Mouse (Mus musculus) large intestine, adult 2 months (tissue): ENCODE data around the gene Gtf3a. TPM values are rescaled to one million over a fixed set of nuclear protein-coding genes. Genes with fewer than 3 reads are reported as not detected.
A peak's percentile ranks its signal among the peaks of the same experiment; 100 is the strongest.
"Not testable (repeated sequence)": the region's sequence is repeated elsewhere in the genome, so short reads cannot be mapped to it uniquely, and the experiment has no call there.

Experiments
- DNase-seq: peaks from one replicate; pipeline ENCODE4 v3.0.0-alpha.2; 2012; ENCODE audit warnings: low read depth, low spot score
- WGBS: fragments of 180-500 bp; shearing (Covaris S2); methylation state at CpG from one replicate; pipeline ENCODE4 v1.1.7; 2018; 5-methylcytosine and 5-hydroxymethylcytosine counted together
- polyA plus RNA-seq: library from polyadenylated mRNA; depleted of rRNA; stranded (reverse); fragments of >200 nt; gene quantifications from 2 replicates; pipeline ENCODE4 v1.2.3, GENCODE M21; 2012

The Gtf3a gene
- polyA plus RNA-seq, 1 experiment: 32.3 TPM

- DNase-seq: no peak
- 86% methylated on average over 12 of the region's 12 CpGs for WGBS
Measured at GRCm38 (mm10) chr5:146933466-146933865, 15.0 kb upstream of the Gtf3a start.

DNA sequence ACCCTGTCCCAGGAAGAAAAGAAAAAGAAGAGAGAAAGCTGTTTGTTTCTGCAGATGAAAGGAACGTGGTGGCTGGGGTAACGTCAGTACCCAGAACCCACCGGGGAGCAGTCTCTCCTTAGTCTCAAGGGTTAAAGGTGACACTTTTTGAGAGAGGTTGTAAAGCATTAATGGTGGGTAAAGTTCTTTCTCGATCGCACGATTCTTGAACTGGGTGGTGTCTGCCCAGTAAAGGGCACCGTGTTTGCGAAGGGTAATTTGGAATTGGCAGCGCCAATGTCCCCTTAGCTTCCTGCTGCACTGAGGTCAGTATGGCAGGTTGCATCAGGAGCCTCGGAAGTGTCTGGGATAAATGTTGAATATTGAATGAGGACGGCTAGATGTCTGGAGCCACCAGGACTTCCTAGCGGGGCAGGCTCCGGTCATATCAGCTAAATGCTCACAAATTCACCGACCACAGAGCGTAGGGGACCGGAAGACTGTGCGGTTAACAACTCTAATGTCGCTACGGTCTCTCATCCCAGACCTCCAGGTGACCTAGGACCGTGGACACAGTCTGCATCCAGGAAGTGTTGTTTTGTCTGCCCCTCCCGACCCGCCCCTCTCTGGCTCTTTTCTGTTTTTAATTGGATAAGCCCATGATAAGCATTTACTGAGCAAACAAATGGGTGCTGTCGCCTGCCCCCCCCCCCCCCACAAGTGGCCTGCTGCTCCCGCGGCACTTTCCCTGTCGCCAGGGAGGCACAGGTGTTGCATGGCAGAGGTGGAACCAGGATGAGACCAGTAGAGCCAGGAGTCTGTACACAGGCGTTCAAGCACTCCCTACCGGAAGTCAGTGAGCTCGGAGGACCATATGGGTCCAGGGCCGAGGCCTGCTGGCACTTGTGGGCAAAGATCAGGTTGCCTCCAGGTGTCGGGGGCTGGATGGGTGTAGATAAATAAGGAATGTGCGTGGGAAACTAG lies 10.6 kb upstream of the Gtf3a start:
- WGBS: 28% methylated on average over 32 of the region's 32 CpGs
- DNase-seq: peak; percentile 74

- no peak for DNase-seq
- WGBS: 53% methylated on average over 16 of the region's 16 CpGs
Measured at GRCm38 (mm10) chr5:146939109-146939796, 9.2 kb upstream of the Gtf3a start.

DNA sequence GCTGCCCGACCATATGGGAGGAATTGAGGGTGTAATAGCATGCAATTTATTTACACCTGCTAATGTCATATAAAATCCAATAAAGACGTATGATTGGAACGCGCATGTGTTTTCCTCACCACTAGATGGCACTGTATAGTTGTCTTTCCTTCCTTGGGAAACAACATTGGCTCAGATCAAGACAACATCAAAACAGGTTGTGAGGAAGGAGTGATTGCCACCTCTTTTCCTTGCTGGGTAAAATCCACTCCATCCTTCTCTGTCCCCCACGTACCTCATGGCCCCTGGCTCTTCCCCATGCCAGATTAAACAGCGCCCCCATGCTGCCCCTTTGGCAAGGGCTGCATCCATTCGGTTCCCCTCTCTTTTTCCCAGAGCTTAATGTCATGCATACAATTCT lies 8.2 kb upstream of the Gtf3a start:
- WGBS: 16% methylated on average over 7 of the region's 7 CpGs
- DNase-seq: no peak

GRCm38 (mm10) chr5:146941939-146942338 lies 6.5 kb upstream of the Gtf3a start:
- DNase-seq: not testable (repeated sequence)
- WGBS: 24% methylated on average over 2 of the region's 2 CpGs

GRCm38 (mm10) chr5:146942965-146943364 lies 5.5 kb upstream of the Gtf3a start:
- DNase-seq: no peak
- 68% methylated on average over 15 of the region's 15 CpGs for WGBS

DNA sequence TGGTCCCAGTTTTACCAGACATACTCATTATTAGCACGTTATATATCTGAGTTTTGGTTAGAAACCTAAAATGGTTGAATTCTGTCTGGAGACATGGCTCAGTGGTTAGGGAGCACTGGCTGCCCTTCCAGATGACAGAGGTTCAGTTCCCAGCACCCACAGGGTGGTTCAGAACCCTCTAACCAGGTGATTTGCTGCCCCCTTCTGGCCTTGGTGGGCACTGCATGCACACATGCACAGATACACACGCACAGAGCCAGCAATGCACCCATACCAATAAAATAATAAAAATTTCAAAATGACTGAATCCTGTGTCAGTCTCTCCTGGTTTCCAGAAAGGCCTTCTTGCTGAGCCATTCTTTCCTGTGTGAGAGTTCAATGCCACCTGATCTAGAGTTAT lies 3.9 kb upstream of the Gtf3a start:
- no peak for DNase-seq
- WGBS: 90% methylated on average over 2 of the region's 2 CpGs

GRCm38 (mm10) chr5:146946682-146947081 lies 1.8 kb upstream of the Gtf3a start:
- DNase-seq: no peak
- WGBS: 85% methylated on average over 9 of the region's 9 CpGs

- WGBS: 93% methylated on average over 6 of the region's 6 CpGs
- DNase-seq: no peak
Measured at GRCm38 (mm10) chr5:146947497-146947896, 960 bp upstream of the Gtf3a start.

- DNase-seq: no peak
- 6% methylated on average over 10 of the region's 10 CpGs for WGBS
Measured at GRCm38 (mm10) chr5:146948041-146948507, 383 bp upstream of the Gtf3a start.

GRCm38 (mm10) chr5:146954576-146954975 lies 6.1 kb downstream of the Gtf3a start:
- 92% methylated on average over 7 of the region's 7 CpGs for WGBS
- no peak for DNase-seq

GRCm38 (mm10) chr5:146955651-146956050 lies 7.2 kb downstream of the Gtf3a start:
- DNase-seq: no peak
- 90% methylated on average over 5 of the region's 5 CpGs for WGBS

GRCm38 (mm10) chr5:146956678-146957077 lies 8.2 kb downstream of the Gtf3a start:
- DNase-seq: no peak
- WGBS: 87% methylated on average over 18 of the region's 18 CpGs

GRCm38 (mm10) chr5:146963118-146963936 lies 14.9 kb downstream of the Gtf3a start, which contains the start of gene Mtif3:
TSS of gene Mtif3 (minus strand) at chr5:146963800.
- peak; percentile 67 for DNase-seq
- WGBS: 1% methylated on average over 46 of the region's 46 CpGs

DNA sequence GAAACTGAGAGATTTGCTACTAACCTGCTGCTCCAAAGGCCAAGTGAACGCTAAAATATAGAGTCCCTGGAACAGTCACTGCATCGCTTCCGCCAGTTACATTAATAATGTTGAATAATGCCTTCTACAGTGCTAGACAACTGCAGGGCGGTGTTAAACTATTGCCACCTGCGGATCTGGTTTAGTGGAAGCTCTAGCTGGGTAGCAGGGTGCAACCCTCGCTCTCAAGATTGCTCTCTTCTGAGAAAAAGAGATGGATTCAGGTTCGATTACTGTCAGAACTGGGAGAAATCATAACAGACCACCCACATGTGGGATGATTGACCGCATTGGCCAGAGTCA lies 15.5 kb downstream of the Gtf3a start:
- DNase-seq: no peak
- 46% methylated on average over 8 of the region's 8 CpGs for WGBS

DNA sequence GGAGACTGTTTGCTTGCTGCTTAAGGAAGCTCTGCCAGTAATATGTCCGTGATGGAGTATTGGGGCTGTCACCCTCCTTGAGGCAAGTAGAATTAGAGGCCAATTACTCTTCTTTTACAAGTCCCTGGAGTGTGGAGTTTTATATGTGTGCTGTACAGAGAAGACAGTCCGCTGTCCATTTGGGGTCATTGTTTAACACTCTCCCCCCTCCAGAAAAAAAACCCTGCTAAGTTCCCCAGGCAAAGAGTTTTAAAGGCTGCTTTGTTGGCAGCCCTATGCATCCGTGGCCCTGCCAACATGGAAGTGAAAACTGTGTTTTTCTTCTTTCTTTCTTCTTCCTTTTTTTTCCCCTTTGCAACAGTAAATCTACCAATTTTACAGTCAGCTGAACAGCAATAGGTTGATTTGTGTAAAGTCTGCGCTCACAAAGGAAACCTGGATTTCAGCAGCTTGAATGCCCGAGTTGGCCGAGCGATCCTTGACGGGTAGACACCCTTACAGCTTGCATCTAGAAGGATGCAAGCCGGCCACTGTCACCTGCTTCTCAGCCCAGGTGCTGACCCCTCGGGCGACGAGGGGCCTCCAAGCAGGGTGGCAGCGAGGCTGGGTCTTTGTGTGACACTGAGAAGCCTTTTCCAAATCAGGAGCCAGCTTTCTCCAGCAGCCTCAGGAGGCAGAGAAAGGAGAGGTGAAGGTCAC lies 20.4 kb downstream of the Gtf3a start:
- DNase-seq: no peak
- WGBS: 72% methylated on average over 13 of the region's 13 CpGs

DNA sequence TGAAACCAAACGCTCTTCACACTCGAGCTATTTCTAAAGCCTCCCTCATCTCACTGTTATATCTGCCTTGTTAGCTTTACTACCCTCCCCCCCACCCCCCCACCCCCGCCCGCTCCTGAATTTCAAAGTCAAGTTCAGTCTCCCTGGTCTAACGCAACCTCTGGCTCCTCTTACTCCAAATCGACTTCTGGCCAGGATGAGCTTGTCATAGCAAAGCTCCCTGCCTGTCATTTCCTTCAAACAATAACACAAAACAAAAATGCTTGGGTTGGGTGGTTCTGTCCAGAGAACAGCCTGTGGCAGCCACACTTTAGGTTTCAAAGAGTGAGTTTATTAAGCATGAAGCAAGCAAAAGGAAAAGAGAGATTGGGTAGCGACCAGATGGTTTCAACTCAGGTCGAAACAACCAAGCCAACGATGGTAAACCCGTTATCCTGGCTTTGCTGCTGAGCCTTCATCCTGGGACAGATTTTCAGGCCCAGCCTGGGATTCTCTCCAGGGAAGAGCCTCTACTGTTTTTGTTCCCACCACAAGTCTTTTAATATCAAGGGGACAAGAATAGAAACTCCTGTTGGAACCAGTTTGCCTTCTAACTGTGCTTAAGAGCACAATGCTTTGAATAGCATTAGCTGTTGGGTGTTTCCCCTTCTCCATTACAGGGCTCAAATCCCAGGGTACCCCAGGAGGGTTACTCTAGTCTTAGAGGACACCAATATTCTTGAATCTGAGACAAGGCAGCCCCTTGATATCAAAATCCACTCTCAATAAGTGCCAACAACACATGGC lies 23.5 kb downstream of the Gtf3a start:
- no peak for DNase-seq
- 62% methylated on average over 10 of the region's 10 CpGs for WGBS

GRCm38 (mm10) chr5:146973353-146973752 lies 24.9 kb downstream of the Gtf3a start:
- no peak for DNase-seq
- WGBS: 82% methylated on average over 9 of the region's 9 CpGs
